Mouse (Mus musculus): Measurements from ENCODE around the gene Rufy4.
A peak's percentile ranks its signal among the peaks of the same experiment; 100 is the strongest.

Rufy4 gene

DNA sequence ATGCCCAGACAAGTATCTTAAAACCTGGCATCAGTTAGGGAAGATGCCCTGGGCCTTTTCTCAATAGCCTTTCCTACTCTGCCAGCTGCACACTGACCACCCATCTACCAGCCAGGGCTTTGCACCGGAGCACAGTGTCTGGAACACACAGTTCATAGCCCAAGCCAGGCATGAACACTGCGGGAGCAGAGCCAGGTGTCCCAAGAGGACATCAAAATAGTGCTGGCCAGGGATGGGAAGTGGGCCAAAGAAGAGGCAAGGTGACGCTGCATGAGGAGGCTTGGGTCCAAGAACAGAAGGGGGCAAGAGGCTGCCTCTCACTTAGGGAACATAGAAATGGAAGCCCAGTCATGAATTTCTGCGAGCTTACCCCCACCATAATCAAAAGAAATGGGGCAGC is 19.7 kb upstream of the Rufy4 start:
- DNase-seq (ENCODE audit: low read depth, low spot score): no peak

- DNase-seq (ENCODE audit: low read depth, low spot score): no peak
Measured at GRCm38 (mm10) chr1:74106214-74106613, 19.1 kb upstream of the Rufy4 start.

DNA sequence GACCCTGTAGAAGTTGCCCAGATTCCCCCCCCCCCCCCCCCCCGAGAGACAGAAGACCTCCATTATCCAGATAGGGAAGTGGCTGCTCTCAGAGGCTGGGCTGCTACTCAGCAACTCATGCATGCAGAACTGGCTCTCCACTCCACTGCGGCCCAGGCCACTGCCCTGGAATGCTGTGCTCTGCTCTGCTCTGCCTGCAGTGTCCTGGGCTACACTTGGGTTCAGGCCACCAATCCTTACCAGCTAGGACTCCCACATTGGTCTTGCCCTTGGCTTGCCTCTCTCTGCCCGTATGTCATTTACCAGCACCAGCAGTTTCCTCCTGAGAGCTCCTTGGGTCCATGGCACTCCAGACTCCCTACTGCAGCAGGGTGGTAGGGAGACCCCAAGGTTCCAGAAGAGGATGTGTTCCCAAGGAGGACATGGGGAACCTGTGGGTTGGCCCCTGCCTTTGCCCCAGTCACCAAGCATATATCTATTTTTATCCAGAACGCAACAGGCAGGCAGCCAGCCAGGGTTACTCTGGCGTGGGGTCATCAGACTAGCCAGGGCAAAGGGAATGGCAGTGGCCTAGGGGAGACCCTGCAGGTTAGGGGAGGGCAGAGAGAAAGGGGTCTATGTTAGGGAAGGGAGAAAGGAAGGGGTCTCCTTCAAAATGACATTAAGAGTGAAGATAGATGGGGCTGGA is 17.3 kb upstream of the Rufy4 start:
- no peak for DNase-seq (ENCODE audit: low read depth, low spot score)

DNA sequence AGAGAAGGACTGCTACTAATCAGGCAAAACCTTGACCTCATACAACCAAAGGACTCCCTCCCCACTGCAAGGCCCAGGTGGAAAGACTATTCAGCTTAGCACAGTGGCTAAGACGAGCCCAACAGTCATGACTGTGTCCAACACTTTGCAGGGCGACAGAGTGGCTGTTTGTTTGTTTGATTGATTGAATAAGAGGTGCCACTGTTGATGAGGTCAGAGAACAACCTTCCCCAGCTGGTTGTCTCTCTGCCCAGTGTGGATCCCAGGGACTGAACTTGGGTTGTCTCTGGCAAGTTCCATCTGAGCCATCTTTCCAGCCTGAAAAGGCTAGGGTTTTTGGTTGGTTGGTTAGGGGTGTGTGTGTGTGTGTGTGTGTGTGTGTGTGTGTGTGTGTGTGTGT is 15.7 kb upstream of the Rufy4 start:
- DNase-seq (ENCODE audit: low read depth, low spot score): no peak

DNA sequence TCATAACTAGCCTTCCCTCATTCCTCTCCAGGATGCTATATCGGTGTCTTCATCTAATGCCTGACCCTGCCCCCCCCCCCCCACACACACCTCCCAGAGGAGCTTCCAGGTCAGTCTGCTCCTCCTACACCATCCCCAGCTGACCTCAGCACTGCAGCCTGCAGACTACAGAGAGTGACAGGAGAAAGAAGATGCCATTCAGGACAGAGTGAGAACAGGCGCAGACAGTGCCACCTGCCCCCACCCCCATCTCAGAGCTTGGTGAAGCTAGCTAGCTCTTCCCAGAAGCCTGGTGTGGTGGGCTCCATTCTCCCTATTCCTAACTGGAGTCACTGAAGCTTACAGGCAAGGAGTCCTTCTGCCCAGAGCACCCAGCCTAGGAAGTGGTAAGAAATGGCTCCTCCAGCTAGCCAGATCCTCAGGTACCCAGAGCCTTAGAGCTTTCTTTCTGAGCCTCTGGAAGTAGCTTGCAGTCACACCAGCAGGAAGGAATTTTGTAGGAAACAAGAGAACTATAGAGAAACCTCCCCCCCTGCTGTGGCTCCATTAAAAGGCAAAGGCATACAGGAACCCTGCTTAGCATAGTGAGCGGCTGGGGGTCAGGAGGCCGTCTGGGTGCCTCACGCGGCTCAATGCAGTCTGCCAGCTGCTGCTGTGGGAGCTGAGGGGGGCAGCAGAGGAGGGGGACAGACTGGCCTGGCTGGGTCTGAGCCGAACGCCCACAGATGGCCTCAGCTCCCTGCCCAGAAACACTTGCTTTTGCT is 14.2 kb upstream of the Rufy4 start:
- DNase-seq (ENCODE audit: low read depth, low spot score): peak; percentile 62

DNA sequence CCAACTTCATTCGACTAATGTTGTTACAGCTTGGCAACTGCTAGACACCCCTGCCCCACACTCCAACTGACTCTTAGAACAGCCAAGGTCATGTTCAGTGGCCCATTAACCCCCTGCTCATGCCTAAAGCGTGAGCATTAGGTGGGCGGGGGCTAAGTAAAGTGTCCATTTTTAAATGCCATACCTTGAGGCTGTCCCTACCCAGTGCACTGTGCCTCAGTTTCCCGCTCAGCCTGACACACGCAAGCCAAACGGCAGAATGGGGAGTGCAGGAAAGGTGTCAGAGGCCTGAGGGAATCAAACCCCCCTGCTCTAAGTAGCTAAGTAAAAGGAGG is 13.7 kb upstream of the Rufy4 start:
- no peak for DNase-seq (ENCODE audit: low read depth, low spot score)

DNA sequence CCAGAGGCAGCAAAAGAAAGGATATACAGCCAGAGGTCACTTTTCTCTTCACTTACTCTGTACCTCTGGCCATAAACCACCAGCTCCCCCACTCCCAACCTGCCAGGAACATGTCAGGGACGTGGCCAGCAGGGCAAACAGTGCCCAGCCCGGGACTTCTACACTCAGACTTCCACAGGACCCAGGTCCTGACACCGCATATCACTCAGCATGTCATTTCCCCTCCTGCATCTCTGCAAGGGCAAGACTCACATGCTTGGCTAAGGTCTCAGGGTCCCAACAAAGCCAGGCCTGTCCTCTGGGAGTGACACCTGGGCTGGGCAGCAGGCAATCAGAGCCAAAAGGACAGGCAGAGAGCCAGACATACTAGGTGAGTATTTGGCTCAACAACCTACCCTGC is 12.3 kb upstream of the Rufy4 start:
- DNase-seq (ENCODE audit: low read depth, low spot score): no peak

DNA sequence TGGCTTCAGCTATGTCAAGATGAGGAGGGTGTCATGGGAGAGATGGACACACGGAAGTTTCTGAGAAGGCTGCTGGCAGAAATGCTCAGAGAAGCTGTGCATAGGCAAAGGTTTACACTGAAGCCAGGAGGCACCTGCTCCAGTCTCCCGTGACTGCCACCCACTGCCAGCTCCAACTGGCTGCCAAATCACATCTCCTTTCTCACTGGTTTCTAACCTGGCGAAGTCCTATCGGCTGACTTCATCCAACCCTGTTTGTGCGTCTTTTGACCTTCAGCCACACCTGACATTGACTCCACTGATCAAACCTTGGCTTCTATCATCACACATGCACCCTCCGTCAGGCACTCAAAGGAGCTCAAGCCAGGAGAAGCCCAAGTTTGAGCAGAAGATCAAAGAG is 7.5 kb upstream of the Rufy4 start:
- no peak for DNase-seq (ENCODE audit: low read depth, low spot score)

- no peak for DNase-seq (ENCODE audit: low read depth, low spot score)
Measured at GRCm38 (mm10) chr1:74119115-74119514, 6.2 kb upstream of the Rufy4 start.

DNA sequence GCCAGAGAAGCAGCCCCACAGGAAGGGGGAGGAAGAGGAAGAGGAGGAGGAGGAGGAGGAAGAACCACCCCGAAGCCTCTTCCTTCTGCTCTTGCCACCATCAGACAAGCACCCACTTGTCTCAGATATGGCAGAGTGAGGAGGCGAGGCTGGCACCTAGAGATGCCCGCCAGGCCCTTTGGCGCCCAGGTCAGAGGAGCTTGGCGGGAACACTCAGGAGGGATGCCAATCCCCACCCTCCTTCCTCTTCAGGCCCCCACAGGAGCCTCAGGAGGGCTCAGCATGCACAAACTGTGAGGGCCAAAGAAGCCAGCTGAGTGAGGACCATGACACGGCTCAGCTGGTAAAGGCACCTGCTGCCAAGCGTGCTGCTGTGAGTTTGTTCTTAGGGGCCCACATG is 4.2 kb upstream of the Rufy4 start:
- no peak for DNase-seq (ENCODE audit: low read depth, low spot score)

DNA sequence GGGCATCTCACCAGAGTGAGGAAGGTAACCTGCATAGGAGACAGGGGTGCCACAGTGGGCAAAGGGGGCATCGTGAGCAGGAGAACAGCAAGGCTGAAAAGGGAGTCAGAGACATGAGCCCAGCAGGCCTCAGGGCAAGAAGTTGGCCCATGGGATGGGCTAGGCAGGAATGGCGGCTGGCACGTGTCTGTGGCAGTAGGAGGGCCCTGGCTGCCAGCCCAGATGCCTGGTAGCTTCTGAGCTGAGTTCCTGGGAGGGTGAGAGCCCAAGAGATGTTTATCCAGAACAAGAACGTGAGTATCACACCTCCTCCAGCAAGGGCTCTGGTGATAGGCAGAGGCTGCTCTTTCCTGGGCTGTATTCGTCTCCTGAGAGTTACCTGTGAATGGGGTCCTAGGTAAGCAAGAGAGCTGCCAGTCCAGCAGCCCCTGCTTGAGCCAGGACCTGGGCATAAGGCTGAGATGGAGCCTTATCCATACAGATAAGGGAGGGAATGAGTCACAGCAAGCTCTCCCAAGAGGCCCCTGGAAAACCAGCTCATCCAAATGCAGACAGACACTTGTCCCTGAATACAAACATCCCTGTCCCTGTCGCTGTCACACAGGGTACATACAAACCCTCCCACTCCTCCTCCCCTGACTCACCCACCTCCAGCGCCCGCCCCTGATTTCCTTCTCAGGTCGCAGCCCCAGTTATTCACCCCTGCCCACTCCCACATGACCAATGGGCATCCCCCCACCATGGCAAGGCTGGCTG is 3.3 kb upstream of the Rufy4 start:
- DNase-seq (ENCODE audit: low read depth, low spot score): no peak

- DNase-seq (ENCODE audit: low read depth, low spot score): no peak
Measured at GRCm38 (mm10) chr1:74123215-74123614, 2.1 kb upstream of the Rufy4 start.

DNA sequence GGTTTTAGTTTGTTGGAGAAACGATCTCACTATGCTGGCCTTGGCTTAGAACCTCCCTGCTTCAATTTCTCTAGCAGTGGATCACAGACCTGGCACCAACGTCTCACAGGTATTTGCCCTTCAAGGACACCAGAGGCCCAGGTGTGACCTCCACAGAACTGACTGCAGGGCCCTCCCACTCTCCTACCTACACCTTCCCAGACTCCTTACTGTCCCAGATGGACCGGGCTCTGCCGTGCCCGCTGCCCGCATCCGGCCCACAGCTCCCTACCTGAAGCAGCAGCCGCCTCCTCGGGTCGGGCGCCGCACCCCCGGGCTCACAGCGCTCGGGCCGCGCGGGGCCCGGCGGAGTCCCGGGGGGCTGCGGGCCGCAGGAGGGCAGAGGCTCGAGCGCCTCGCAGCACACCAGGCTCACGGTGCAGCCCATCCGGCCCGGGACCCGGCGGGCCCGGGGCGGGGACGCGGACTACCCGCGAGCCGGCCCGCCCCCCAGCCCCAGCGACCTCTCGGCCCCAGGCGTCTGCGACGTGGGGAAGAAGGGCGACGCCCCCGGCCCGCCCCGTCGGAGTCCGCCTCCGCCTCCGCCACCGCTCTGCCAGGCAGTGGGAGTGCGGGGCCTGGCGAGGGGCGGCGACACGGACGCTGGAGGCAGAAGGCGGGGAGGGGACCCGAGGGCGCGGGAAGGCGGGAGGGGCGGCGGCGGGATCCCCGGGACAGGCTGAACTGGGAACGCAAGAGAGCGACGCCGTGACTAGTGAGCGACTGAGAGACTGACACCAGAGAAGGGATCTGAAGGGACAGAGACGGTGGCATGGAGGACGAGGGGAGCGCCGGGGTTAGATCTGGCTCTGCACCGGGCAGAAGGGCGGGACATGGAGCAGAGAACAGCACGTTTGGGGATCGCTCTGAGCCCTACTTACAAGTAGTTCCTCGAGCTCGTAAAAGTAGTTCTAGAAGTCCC is 1.0 kb upstream of the Rufy4 start, which contains the start of gene Tns1:
Gene Tns1 (minus strand): TSS at position 429 of the 961 bp plus-strand sequence.
- no peak for DNase-seq (ENCODE audit: low read depth, low spot score)

DNA sequence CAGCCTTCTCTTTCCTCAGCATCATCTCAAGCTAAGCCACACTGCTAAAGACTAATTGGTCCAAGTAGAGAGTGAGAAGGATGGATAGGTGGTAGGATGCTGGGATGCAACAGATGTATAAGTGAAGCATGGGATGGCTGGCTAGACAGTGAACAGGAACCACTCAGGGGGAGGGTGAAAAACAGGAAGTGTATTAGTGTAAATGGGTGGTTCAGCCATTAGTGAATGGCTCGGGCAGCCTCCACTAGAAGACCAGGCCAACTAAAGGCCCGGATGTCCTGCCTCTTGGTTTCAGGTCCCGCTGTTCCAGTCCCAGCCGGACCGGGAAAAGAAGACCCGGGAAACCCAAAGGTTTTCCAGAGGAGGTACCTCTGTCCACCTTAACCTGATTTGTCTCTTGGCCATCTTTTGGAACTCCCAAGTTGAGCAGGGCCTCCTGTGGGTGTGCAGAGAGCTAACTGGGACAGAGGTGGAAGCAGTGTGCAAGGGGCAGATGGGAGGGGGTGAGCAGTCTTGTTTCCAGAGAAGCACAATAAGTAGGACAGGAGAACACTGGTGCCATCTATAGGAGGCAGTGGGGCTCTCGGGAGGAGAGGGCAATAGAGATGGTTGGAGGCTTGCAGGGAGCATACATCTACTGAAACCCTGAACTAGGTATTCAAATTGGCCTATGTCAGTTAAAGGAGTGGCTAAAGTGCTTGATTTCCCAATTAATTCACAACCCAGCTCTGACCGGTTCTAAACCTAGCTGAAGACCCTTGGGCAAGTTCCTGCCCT is 5.7 kb downstream of the Rufy4 start:
- DNase-seq (ENCODE audit: low read depth, low spot score): no peak

DNA sequence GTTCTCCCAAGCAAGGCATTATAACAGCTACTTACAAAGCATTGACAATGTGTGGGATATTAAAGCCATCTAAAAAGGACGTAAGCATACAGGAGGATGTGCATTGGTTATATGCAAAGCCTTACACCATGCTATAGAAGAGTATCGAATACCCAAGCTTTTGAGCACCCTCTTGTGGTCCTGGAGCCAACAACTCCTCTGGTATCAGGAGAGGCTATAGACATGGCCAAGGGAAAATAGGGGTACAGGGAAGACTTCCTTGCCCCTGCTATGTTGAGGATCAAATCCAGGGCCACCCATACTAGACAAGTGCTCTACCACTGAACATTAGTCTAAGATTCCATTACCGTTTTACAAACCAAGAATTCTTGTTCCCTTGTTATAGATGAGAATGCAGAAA is 6.7 kb downstream of the Rufy4 start:
- no peak for DNase-seq (ENCODE audit: low read depth, low spot score)

DNA sequence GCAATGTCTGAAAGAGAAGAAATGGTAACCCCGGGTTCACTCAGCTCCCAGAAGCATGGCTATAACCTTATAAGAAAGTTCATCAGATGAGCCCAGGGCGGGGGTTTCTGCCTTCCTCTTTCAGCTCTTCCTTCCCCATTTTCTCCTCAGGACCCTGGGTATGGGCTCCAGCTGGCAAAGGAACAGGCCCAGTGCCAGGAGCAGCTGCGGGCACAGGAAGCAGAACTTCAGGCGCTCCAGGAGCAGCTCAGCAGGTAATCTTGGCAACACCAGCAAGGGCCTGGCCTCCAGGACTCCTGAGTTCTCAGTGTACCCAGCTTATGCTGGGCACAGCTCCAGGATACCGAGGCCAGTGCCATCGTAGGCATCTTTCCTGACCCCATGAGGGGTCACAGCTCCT is 8.6 kb downstream of the Rufy4 start:
- DNase-seq (ENCODE audit: low read depth, low spot score): no peak

DNA sequence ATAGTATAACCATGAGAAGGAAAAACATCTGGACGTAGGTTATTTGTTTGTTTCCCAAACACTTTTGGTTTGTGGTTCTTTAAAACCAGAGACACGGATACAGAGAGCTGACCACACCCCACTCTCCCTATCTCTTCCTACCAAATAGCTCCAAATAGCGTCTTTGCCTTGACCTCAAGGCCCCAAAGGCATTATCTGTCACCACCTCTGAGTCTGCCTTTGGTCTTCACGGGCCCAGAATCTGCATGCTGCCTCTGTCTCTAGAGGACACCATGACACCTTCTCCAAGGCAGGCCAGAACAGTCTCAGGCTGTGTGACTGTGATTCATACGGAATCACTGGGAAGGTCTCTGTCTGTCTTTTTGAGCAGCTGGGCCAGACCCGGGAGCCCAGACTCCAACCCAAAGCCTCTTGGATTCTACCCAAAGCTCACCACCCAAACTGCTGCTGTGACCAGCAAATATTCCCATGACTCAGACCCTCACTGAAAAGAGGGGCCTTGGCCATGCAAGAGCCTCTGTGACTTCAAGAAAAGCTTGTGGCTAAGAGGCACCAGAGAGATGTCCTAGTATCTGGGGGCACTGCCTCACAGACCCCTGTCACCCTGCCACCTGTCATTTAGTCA is 10.1 kb downstream of the Rufy4 start:
- no peak for DNase-seq (ENCODE audit: low read depth, low spot score)

DNA sequence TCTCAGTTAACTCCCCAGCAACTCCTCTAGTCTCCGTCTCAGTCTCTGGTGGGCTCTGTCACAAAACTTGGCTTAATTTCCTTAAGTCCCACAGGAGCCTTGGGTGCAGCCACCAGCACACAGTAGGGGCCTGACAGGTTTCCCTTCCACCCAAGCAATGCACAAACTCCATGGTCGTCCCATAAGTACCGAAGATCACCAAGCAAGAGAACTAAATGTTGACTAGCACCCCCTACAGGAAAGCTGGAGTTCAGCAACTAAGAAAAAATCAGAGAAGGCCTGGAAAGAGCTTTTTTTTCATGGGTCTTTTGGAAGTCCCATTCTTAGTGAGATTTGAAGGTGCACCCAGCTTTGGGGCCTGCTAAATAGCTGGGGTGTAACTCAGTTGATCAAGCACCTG is 14.1 kb downstream of the Rufy4 start:
- DNase-seq (ENCODE audit: low read depth, low spot score): no peak

DNA sequence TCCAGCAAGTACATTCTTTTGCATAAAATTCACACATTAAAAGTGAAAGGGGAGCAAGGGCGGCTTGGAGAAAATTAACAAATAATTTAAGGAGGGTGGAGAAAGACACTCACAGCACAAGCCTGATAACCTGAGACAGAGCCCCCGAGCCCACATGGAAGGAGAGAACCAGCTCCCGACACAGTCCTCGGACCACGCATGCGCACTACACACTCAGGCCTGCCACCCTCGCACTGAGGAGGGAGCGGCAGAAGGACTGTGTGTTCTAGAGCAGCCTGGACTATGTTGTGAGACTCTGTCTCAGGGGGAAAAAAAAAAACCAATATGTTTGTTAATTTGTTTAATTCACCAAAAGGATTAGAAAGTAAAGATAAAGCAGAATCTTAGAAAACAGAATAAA is 16.4 kb downstream of the Rufy4 start:
- DNase-seq (ENCODE audit: low read depth, low spot score): no peak

GRCm38 (mm10) chr1:74149106-74149885 is 24.0 kb downstream of the Rufy4 start:
- DNase-seq (ENCODE audit: low read depth, low spot score): no peak
